Mouse (Mus musculus): Measurements from ENCODE around the gene Plch1.

Gene Plch1

DNA sequence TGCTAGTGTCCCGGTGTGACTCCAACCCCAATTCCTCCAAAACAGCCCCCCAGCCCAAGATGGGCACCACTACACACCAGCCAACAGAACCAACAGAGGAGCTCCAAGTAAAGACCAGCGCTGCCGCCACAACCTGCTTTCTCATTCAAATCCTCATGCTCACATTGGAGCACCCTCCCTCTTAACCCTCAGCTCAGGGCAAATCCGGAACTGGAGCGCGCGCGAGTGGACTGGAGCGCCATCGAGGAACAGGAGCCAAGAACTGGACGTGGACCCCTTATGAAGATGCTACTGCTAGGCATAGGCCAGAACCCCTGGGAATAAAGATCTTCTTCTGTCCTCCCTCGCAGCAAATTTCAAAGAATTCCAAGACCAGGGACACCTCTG lies at the start of gene Plch1:
TSS of gene Plch1 (minus strand) at position 164 of the 387 bp plus-strand sequence.
- in situ Hi-C loops (cut with MboI, MseI), result no loop called here

DNA sequence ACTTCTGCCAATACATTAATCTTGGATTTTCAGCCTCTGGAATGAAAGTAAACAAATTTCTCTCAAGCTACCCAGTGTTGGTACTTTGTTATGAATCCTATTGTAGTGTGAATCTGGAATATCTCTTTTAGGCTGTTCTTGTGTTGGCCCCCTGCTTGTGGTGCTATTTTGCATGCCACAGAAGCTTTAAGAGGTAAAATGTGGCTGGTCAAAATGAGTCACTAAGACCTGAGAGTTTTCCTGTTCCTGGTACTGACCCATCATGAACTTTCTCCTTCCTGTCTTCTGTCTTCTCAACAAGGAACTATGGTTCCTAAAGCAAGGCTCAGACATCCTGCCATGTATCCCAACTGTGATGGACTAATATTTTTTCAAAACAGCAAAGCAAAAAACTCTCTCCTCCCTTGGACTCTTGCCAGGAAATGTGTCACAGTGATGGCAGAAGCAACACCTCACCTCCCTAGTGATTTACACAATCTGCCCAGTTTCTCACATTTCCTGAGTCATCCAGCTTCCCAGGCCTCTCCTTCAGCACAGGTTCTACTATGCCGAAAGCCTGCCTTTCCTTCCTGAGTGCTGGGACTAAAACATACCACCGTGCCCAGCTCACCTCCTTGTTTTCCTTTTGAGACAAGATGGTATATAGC lies 42.1 kb upstream of the Plch1 start:
- in situ Hi-C loops (cut with MboI, MseI), result no loop called here

DNA sequence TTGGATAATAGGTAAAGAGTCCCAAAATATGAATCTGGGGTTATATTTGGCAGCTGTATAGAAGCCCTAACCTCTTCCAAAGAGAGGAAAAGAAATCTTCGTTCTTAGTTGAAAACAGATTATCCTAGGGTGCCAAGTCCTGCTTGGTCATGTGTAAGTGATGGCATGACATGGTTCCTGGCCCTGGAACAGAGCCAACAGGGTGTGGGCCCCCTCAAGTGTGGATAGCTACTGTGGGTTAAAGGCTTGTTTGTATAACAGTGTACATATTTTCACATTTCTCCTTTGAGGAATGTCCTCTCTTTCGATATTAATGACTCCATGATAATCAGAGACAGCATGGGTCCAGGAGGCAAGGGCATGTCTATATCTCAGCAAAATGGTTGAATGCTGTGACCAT lies 39.7 kb upstream of the Plch1 start:
- in situ Hi-C loops (cut with MboI, MseI), result loop anchor here in 1 of 2 experiments (10.0 kb wide), 1 partner anchor 374 kb away; no protein-coding TSS in a partner anchor

DNA sequence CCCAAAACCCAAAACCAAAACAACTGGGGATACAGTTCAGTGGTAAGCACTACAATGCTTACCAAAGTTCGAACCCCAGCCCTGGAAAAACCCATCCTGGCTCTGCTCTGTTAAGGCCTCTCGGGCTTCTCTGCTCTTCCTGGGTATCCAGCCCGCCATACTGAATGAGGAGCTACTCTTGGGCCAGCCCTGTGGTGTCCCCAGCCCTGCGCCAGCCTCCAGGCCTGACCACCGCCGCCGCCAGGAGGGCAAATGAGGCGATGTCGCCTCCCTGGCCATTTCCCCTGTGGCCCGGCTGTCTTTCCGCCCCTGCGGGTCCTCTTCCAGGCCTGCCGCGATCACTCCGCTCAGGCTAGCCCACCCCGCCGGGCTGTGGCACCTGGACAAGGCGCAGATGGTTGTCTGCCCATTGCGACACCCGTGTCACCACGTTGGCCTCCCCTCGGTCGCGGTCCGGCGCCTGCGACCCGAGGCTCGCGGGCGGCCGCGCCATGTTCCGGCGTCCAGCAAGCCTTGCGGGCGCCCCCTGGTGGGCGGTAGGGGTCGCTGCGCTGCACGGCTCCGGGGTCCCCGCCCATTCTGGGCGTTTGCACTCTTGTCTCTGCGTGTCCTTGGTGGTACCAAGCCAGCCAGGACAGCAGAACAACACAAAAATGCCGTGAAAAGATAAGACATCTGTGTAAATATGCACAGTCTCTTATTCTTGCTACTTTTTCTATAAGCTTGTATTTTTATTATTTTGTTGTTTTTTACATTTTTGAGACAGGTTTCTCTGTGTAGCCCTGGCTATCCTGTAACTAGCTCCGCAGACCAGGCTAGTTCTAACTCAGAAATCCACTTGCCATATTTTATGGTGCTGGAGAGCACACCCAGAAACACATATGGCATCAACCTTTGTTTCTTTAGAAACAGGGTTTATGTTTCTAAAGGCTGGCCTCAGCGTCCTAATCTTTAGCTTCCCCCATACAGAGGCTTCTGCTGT lies 29.9 kb upstream of the Plch1 start, which contains the start of gene E130311K13Rik:
TSS of gene E130311K13Rik (minus strand) at position 595 of the 982 bp plus-strand sequence.
- in situ Hi-C loops (cut with MboI, MseI), result loop anchor here in 1 of 2 experiments (5.0 kb wide), 1 partner anchor 33 kb away; the partner anchor contains the start of gene Slc33a1

DNA sequence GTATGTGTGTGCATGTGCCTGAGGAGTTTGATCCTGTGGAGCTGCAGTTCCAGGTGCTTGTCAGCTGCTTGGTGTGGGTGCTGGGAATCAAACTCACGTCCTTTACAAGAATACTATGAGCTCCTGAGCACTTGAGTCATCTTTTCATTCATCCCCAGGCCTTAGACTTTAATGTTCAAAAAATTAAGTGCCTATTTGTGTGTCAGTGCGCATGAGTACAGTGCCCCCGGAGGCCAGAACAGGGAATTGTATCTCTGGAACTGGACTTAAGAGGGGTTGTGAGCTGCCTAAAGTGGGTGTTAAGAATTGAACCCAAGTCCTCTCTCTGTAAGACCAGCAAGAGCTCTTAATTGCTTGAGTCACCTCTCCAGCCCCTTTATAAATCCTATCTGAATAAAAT lies 20.4 kb upstream of the Plch1 start:
- in situ Hi-C loops (cut with MboI, MseI), result loop anchor here in 1 of 2 experiments (10.0 kb wide), 1 partner anchor 345 kb away; no protein-coding TSS in a partner anchor

DNA sequence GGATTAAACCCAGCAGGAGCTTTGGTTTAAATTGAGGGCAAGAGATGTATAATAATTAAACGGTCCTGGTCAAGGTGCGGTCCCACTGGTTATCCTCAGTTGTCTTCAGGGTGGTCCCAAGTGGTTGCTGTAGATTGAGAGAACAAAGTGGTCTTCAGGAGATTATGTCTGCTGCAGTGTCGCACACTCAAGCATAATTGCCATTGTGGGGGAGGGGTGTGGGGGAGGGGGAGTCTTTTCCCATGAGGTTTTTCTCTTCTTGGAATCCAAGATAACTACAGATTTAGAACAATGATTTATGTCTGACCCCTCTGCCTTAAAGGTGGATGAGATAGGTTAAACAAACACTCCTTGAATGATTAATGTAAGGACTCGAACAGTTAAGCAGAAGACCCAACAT lies 11.0 kb upstream of the Plch1 start:
- in situ Hi-C loops (cut with MboI, MseI), result loop anchor here in 1 of 2 experiments (10.0 kb wide), 1 partner anchor 336 kb away; no protein-coding TSS in a partner anchor

DNA sequence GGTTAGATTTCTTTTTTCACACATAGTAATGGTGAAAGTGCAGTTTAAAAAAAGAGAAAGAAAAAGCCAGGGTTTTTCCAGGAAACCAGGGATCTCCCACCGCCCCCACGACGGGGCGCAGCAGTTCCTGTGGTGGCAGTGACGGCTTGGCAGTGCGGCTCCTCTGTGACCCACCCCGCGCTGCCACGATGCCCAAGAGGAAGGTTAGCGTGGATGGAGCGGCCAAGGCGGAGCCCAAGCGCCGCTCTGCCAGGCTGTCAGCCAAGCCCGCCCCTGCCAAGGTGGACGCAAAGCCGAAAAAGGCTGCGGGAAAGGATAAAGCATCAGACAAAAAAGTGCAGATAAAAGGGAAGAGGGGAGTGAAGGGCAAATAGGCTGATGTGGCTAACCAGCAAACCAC lies 6.0 kb upstream of the Plch1 start:
- in situ Hi-C loops (cut with MboI, MseI), result no loop called here

DNA sequence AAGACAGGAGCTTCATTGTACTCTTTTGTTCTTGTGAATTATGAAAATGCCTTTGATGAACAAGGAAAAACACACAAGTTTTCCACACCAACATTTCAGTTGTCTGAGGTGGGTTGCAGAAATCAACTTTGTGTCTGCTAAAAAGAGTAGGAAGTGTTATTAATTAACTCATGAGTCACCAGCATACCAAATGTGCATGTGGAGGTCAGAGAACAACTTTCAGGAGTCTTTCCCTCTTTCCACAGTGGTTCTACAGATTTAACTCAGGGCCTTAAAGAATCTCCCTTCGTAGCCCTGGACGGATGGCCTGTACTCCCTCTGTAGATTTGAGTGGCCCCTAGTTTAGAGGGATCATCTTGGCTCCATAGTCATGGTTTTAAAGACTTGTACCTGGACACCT lies 4.9 kb upstream of the Plch1 start:
- in situ Hi-C loops (cut with MboI, MseI), result no loop called here

DNA sequence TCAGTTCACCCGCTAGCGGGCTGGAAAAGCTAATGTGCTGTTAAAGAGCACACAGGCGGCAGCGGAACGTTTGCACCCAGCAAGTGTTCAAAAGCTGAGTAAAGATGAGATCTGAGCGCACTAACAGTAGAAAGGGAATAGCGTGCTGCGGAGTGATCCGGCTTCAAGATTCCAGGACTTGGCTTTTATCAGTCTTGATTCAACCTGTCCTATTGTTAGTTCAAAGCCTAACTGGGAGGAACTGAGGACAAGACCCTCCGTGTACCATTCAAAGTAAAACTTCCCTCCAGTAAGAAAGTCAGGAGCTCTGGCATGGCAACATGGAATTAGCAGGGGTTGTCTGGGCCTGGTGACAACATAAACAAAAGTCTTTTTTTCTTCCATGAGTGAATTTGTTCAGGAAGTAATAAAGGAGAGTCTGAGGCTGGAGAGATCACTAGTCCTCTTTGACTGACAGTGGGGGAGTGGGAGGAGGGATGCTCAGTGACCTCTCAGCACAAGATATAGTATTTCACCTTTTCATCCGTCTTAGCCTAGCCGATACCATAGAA lies 824 bp upstream of the Plch1 start:
- in situ Hi-C loops (cut with MboI, MseI), result no loop called here

DNA sequence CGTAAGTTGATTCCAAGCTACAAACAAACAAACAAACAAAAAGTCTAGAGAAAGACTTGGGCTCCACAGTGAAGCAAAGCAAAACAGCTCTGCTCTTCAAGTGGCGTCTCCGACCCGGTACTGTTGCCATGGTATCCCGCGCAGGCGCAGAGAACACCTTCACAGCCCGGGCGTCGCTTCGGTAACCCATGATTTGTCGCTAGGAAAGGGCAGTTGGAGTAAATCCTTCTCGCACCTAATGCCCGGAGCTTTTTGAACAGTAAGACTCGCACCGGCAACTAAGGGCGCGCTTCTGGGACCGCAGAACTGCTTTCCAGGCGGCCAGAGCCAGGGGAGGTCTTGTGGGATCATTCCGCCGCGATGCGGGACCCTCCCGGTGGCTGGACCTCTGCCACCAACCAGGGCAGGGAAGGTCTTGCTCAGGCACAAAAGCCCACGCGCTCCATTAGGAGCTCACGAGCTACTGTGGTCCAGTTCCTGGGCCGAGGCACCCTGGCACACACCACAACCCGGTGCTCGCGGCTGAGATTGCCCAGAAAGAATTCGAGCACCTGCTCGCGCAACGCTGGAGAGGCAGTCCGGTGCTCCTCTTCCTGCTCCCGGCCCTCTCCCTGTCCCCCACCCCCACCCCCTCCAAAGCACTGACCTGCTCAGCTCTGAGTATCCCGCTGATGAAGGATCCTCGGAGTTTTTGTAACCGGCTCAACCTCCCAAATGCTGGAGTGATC lies 527 bp downstream of the Plch1 start:
- in situ Hi-C loops (cut with MboI, MseI), result no loop called here

DNA sequence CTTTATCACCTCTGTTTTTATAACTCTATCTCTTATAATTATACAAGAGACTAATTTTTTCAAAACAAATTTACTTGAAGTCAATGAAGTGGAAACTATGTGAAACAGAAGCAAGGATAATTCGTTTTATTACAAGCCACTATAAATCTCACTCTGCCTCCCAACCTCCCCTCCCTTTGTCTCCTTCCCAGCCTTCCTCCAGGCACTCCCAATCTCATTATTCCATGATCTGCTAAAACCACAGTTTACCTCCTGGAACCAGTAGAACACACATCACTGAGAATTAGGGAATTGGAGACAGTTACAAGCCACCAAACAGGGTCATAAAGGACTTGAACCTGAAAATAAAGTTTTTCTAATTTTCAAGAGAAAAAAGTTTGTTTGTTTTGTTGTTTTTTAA lies 2.1 kb downstream of the Plch1 start:
- in situ Hi-C loops (cut with MboI, MseI), result no loop called here

DNA sequence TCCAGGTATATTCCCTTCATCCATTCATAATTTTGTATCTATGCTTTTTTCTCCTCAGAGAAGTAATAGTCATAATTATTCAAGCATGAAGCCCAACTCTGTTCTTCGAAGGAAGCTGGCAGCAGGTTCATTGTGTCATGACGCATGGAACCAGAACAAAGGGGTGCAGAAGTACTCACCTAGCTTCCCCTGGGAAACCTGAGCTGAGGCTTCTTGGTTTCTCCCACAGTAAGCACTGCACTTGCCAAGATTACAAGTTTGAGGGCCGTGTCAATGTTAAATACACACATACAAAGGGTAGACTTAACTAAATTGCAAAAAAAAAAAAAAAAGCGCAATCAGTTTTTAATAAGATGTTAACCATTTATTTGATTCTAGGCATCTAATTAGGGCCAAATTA lies 3.0 kb downstream of the Plch1 start:
- in situ Hi-C loops (cut with MboI, MseI), result no loop called here

DNA sequence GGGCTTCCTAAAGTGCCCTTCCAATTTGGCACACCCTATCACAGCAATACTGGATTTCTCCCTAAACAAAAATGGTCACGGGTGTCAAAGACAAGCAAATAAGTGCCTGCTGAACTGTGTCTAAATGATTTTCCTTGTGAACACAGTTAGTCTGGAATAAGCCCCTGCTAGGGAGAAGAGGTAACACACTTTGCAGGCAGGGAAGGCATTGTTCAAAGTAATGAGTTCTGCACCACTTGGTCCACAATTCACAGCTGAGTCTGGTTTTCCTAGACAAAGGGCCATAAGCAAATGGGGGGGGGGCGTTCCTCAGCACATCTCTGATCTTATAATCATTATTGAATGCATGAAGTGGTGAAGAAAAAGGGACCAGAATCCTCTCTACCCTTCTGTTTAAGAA lies 3.5 kb downstream of the Plch1 start:
- in situ Hi-C loops (cut with MboI, MseI), result no loop called here

DNA sequence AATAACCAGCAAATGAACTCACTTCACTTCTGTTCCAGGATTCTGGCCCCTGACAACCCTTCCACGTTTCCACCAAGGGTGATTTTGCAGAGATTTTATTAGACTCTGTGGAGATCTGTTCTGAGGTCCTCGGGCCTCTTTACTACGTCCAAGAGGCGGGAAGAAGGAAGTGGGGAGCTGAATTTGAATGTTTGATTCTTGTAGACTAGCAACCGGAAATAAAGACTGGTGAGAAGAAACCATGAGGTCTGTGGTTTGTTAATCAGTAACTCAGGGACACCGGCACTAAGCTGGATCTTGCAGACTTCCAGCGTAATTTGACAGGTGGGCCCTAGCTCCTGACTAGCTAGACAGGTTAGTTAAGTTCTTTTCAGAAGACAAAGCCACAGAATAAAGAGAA lies 5.6 kb downstream of the Plch1 start:
- in situ Hi-C loops (cut with MboI, MseI), result no loop called here

DNA sequence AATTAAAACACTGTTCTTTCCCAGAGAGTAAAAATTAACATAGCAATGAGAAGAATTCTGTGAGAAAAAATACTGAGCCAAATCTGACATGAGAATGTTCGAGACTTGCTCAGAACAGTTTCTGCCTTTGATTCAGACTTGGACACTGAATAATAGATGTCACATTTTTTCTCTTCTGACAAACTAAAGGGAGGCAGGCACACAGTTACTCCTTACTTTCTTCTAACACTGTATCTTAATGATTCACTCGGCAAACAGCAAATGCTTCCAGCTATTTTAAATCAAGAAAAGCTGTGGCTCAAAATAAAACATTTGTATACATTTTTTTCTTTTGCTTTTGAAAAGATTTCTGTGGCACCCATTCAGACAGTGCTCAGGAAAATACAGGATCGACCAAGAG lies 7.1 kb downstream of the Plch1 start:
- in situ Hi-C loops (cut with MboI, MseI), result no loop called here

DNA sequence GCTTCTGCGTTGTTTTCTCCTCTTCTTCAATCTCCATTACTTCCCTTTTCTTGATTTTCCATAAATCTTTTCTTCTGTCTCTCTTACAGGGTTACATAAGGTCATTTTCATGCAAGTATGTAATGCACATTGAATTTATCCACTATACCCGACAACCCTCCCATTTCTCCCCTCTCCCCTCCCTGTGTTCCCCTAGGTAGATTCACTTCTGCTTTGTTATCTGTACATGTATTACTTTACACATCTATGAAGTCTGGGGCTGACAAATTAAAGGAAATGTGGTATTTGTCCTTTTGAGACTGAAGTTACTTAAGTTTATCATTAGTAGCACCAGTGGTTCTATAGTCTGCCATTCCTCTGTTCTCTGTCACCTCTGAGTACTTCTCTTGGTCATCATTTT lies 18.2 kb downstream of the Plch1 start:
- in situ Hi-C loops (cut with MboI, MseI), result no loop called here

DNA sequence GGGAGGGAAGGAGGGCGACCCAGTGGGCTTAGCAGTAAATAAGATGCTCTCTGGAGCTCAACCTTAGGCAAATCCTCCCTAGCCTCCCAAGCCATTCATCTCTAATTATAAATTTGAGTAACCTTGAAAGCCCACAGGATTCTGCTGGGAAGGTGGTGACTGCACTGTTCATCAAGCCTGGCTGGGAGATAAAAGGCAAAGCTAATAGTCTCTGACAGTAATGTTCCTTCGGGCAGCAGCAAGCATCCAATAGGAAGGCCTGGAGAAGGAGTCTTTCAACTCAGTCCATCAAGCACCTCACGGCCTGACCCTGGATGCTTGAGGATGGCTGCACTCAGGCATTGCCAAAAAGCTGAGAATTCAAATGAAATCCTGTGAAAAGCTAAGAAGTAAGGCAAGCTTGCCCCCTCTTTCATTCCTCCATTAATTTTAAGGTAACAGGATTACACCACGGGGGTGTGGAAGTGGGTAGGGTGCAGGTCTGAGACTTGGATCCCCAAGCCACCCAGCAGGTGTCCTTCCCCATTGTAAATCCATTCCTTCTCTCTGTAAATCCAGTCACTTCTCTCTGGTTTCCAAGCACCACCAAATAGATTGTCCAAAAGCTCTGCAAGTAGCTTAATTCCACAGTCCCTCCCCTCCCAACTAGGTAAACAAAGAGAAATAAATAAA lies 20.1 kb downstream of the Plch1 start:
- in situ Hi-C loops (cut with MboI, MseI), result no loop called here

DNA sequence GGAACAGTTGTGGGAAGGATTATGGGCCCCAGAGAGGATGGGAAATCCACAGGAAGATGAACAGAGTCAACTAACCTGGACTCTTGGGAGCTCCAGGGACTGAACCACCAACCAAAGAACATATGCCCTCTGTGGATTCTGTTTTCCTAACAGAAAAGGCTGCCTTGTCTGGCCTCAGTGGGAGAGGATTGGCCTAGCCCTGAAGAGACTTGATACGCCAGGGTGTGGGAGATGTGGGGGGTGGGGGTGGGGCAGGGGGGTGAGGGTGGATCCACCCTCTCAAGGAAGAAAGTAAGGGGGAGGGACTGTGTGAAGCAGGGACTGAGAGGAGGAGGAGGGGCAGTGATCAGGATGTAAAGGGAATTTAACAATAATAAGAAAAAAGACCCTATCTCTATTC lies 26.5 kb downstream of the Plch1 start:
- in situ Hi-C loops (cut with MboI, MseI), result no loop called here

DNA sequence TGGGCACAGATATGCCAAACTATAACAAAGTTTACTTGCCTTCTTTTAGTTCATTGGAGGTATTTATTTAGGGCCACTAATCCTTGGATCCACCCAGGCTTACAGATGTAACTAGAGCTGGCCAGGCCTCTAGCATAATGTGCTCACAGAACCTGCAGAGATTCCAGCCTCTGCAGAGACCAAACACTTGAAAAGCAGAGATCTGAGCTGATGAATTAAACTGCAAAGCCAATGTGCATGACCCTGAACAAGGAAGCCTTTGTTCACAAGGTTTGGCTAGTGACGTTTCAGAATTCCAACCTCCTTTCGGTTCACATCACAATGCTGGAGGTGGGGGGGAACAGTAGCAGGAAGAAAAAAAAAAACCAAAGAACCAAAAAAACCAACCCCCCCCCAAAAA lies 28.0 kb downstream of the Plch1 start:
- in situ Hi-C loops (cut with MboI, MseI), result no loop called here

DNA sequence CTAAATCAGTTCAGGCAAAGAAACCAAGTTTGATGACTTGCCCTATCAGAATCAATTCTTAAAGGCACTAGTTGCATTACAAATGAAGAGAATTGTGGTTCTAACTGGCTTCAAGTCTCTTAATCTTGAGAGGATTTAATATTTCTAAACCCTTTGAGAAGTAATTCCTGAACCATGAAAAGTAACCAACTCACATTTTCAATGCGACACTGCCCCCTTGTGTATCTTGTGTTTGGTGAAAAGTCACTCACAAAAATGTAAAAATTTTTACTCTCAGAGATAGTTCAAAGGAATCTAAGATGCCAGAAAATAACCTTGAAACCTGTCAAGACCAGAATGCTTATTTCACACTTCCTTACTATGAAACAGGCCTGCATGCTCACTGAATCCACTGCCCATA lies 31.0 kb downstream of the Plch1 start:
- in situ Hi-C loops (cut with MboI, MseI), result no loop called here

DNA sequence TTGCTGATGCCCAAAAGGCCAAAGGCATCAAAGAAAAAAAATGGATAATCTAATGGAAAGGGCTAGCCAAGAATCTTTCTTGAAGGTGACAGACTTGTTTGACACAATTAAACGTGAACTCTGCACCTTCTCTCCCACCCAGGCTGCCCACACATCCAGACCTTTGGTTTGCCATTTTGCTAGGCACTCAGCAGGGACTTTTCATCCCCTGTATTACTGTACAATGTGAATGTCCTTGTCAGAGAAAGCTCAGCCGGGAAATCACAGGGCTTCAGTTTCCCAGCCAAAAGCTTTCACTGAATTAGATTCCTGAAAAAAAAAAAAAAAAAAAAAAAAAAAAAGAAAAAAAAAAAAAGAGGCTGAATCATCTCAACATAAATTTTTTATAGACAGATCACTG lies 34.2 kb downstream of the Plch1 start:
- in situ Hi-C loops (cut with MboI, MseI), result no loop called here

All from T-helper 17 cell (primary cell).